Mouse (Mus musculus) liver, embryonic 11.5 days (tissue): ENCODE results near the gene Dido1. TPM values are rescaled to one million over a fixed set of nuclear protein-coding genes. Genes with fewer than 3 reads are reported as not detected.

ENCODE experiments used
- ATAC-seq: fragments of 200-750 bp; cut with Nextera tagmentation; replicated peaks from 2 replicates; pipeline ENCODE4 v1.8.0; 2017; ENCODE audit warnings: moderate number of reproducible peaks, mild to moderate bottlenecking, moderate TSS enrichment, moderate library complexity; ENCODE audit not compliant: low FRiP score
- DNase-seq: peaks from one replicate; pipeline ENCODE4 v3.0.0-alpha.2; 2017; ENCODE audit warnings: low spot score
- H3K27ac ChIP-seq: fragments of 300-500 bp; sonication (generic); 2 replicates; pipeline ENCODE4 v1.5.1; 2014; ENCODE audit warnings: mild to moderate bottlenecking, low read depth, low read length, control low read depth
- H3K27me3 ChIP-seq: fragments of 300-500 bp; sonication (generic); replicated peaks from 2 replicates; pipeline ENCODE4 v1.6.1; 2014; ENCODE audit warnings: low read length, mixed read lengths; ENCODE audit not compliant: control insufficient read depth, insufficient read depth
- H3K36me3 ChIP-seq: fragments of 300-500 bp; sonication (generic); 2 replicates; pipeline ENCODE4 v1.6.1; 2014; ENCODE audit warnings: mild to moderate bottlenecking, low read length, moderate library complexity, mixed read lengths; ENCODE audit not compliant: control insufficient read depth, insufficient read depth
- H3K4me1 ChIP-seq: fragments of 300-500 bp; sonication (generic); replicated peaks from 2 replicates; pipeline ENCODE4 v1.6.1; 2014; ENCODE audit warnings: low read length, mixed read lengths; ENCODE audit not compliant: control insufficient read depth, insufficient read depth
- H3K4me2 ChIP-seq: fragments of 300-500 bp; sonication (generic); 2 replicates; pipeline ENCODE4 v1.6.1; 2014; ENCODE audit warnings: mild to moderate bottlenecking, control low read depth, moderate library complexity
- H3K4me3 ChIP-seq: fragments of 300-500 bp; sonication (generic); 2 replicates; pipeline ENCODE4 v1.5.1; 2014; ENCODE audit warnings: low read depth, low read length, control low read depth
- H3K9ac ChIP-seq: fragments of 300-500 bp; sonication (generic); 2 replicates; pipeline ENCODE4 v1.6.1; 2014; ENCODE audit warnings: low read depth, low read length, control low read depth
- H3K9me3 ChIP-seq: fragments of 300-500 bp; sonication (generic); 2 replicates; pipeline ENCODE4 v1.6.1; 2016; ENCODE audit warnings: low read length, inconsistent platforms, mixed read lengths; ENCODE audit not compliant: control insufficient read depth
- WGBS: fragments of 180-500 bp; shearing (Covaris S2); extraction: QIAGEN DNeasy Blood & Tissue Kit; methylation state at CpG from one replicate; pipeline ENCODE4 v1.1.7; 2014; 5-methylcytosine and 5-hydroxymethylcytosine counted together
- polyA plus RNA-seq: library from polyadenylated mRNA; unstranded; fragments of >200 nt; fragmentation: Nextera tagmentation; extraction: Ambion mirVana; gene quantifications from 2 replicates; pipeline ENCODE4 v1.2.1, GENCODE M21; 2014

Gene Dido1
- polyA plus RNA-seq, 1 experiment from 2014 or later = 29.8 TPM

DNA sequence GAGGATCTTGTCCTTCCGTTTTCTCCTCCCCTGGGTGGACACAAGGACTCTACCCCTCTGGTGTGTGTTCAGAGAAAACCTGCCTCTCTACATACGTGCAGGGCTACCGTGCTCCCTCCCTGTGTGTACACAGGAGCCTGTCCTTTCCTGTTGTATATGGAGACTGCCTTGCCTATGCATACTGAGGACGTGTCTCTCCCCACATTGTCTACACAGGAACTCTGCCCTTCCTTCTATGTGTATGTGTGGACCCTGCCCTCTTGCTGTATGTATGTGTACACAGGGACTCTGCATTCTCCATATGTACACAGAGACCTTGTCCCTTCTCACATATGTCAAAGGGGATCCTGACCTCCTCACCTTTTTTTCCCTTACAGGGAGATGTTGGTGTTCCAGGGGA lies 99.5 kb downstream of the Dido1 start:
- no peaks in the 10 kb centered on the region for H3K27me3 ChIP-seq
- H3K9ac ChIP-seq = no peak overlapping the region
- H3K36me3 ChIP-seq = no peaks in the 10 kb centered on the region
- no peak overlapping the region for H3K4me3 ChIP-seq
- WGBS = 64% methylated on average over 4 of the region's 4 CpGs
- H3K9me3 ChIP-seq = no peaks in the 10 kb centered on the region
- no peaks in the 10 kb centered on the region for H3K4me1 ChIP-seq
- H3K27ac ChIP-seq = no peak overlapping the region
- no peak overlapping the region for H3K4me2 ChIP-seq
- DNase-seq (no peak), ATAC-seq (peak; percentile 67; the same call in 1 of the 2 replicates)

Other genes with a start within 250 kb of the Dido1 start
- gene Ntsr1, start 210.0 kb downstream of the Dido1 start, polyA plus RNA-seq = 0.49 and 0.75 TPM in 2 replicates
- gene Mrgbp, start 128.7 kb downstream of the Dido1 start, polyA plus RNA-seq = 23.2 and 26.2 TPM in 2 replicates
- 50.7 and 53.4 TPM in 2 replicates for gene Ogfr, start 120.8 kb downstream of the Dido1 start, polyA plus RNA-seq
- gene Col9a3, start 112.2 kb downstream of the Dido1 start, polyA plus RNA-seq = 2.6 and 3.4 TPM in 2 replicates
- gene Tcfl5, start 67.3 kb downstream of the Dido1 start, polyA plus RNA-seq = 0.15 and 0.29 TPM in 2 replicates
- 95.7 and 102 TPM in 2 replicates for gene Gid8, start 118 bp upstream of the Dido1 start, polyA plus RNA-seq
- gene Slc17a9, start 15.3 kb upstream of the Dido1 start, polyA plus RNA-seq = 4.3 and 4.7 TPM in 2 replicates
- gene Bhlhe23, start 66.9 kb upstream of the Dido1 start, polyA plus RNA-seq = not detected in 2 replicates
- gene Ythdf1, start 210.9 kb upstream of the Dido1 start, polyA plus RNA-seq = 59.2 and 64.8 TPM in 2 replicates
- not detected in 2 replicates for gene Birc7, start 219.0 kb upstream of the Dido1 start, polyA plus RNA-seq
- 5.3 and 6.8 TPM in 2 replicates for gene Nkain4, start 244.7 kb upstream of the Dido1 start, polyA plus RNA-seq